Mouse (Mus musculus): ENCODE results near the gene Glyr1. TPM values are rescaled to one million over a fixed set of nuclear protein-coding genes. Genes with fewer than 3 reads are reported as not detected.

Glyr1 gene
- polyA plus RNA-seq, 1 experiment from 2014 or later, result 204 TPM

DNA sequence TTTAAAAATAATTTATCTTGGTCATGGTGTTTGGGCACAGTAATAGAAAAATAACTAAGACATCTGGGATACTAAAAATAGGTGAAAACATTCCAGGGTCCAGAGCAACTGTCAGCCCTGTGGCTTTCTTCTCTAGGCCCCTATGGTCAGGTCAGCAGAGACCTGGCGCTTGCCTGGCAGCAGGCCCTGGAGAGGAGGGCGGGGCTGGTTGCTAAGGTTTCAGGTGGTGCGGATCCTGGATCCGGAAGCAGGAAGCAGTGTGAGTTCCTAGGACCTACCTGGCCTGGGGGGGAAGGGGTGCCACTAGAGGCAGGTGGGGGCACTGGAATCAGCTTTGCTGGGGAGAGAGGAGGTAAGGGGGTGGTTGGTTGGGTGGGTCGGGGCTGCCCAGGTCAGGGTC lies 42.6 kb downstream of the Glyr1 start, which contains the start of gene Smim22:
TSS of gene Smim22 (plus strand) at position 222 of the 400 bp plus-strand sequence.
- no peak for DNase-seq (ENCODE audit: low spot score)
- Histone ChIP-seq H3K9me3 (replicated peaks) (no peaks in the 10 kb centered on the region), H3K27ac (peak within 1 kb of the TSS; percentile 46; the same call in 1 of the 2 replicates), H3K4me1 (peaks cover 15% of the 10 kb centered on the region), H3K27me3 (ENCODE audit: low read depth, poor library complexity, severe bottlenecking) (no peaks in the 10 kb centered on the region), H3K4me3 (no peak within 1 kb of the TSS), H3K36me3 (peaks cover 18% of the 10 kb centered on the region)
- 39% methylated on average over 5 of the region's 5 CpGs for WGBS

DNA sequence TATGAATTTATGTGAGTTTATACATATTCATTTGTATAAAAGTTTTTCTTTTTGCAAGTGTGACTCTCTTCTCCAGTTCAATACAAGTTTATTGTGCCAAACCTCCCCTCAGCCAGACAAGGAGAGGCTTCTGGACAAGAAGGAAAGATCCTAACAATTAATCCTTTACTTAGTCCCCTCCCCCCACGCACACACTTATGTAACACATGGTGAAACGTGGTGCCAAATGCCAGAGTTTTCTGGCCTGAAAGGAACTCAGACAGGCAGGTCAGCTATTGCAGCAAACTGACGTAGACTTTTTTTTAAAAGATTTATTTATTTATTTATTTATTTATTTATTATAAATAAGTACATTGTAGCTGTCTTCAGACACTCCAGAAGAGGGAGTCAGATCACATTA lies 49.1 kb downstream of the Glyr1 start:
- no peak overlapping the region for H3K4me3 ChIP-seq
- H3K9me3 ChIP-seq (replicated peaks), result no peaks in the 10 kb centered on the region
- peaks cover 6% of the 10 kb centered on the region for H3K4me1 ChIP-seq
- no peaks in the 10 kb centered on the region for H3K36me3 ChIP-seq
- WGBS, result 79% methylated on average over 3 of the region's 3 CpGs
- DNase-seq (ENCODE audit: low spot score), result no peak
- H3K27ac ChIP-seq, result no peak overlapping the region
- no peaks in the 10 kb centered on the region for H3K27me3 ChIP-seq (ENCODE audit: low read depth, poor library complexity, severe bottlenecking)

DNA sequence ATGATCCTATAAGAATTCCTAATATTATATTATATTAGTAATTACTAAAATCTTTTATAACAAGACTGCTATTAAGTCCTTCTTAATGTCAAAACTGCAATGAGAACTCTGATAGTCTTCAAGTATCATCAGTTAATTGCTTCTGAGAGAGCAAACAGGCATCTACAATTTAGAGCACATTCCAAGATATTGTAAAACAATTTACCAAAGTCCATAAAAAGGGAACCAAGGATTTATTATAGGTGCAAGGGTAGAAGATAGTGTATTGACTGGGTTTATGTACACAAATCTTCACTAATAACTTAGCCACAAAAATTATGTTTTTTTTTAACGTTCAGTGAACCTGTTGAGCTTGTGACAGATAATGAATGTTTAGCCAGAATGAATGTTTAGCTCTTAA lies 50.7 kb downstream of the Glyr1 start:
- WGBS, result 77% methylated on average over 1 of the region's 1 CpGs
- no peak for DNase-seq (ENCODE audit: low spot score)
- no peak overlapping the region for H3K4me3 ChIP-seq
- no peaks in the 10 kb centered on the region for H3K27me3 ChIP-seq (ENCODE audit: low read depth, poor library complexity, severe bottlenecking)
- H3K4me1 ChIP-seq, result peaks cover 6% of the 10 kb centered on the region
- H3K36me3 ChIP-seq, result no peaks in the 10 kb centered on the region
- H3K9me3 ChIP-seq (replicated peaks), result no peaks in the 10 kb centered on the region
- H3K27ac ChIP-seq, result no peak overlapping the region

DNA sequence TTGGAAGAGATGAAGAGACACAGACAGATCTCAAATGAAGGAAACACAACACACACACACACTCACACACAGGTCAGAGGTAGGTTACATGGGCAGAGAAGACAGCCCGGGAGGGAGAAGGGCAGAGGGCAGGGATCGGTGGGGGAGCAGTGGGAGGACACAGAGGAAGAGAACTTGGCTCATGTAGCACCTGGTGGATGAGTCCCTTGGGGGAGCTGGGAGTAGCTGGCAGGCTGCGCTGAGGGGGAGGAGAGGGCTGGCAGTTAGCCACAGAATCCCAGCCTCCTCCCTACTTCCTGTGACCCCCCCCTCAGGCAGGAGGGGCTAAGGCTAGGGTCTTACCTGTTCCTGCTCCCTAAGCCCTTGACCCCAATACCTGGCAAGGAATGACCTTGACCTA lies 52.1 kb downstream of the Glyr1 start, which contains the start of gene Sept12:
TSS of gene Sept12 (minus strand) at position 300 of the 400 bp plus-strand sequence.
- 57% methylated on average over 3 of the region's 3 CpGs for WGBS
- no peak for DNase-seq (ENCODE audit: low spot score)
- Histone ChIP-seq H3K27me3 (ENCODE audit: low read depth, poor library complexity, severe bottlenecking) (no peaks in the 10 kb centered on the region), H3K27ac (no peak within 1 kb of the TSS), H3K4me3 (no peak within 1 kb of the TSS), H3K36me3 (no peaks in the 10 kb centered on the region), H3K9me3 (replicated peaks) (no peaks in the 10 kb centered on the region), H3K4me1 (peaks cover 6% of the 10 kb centered on the region)

DNA sequence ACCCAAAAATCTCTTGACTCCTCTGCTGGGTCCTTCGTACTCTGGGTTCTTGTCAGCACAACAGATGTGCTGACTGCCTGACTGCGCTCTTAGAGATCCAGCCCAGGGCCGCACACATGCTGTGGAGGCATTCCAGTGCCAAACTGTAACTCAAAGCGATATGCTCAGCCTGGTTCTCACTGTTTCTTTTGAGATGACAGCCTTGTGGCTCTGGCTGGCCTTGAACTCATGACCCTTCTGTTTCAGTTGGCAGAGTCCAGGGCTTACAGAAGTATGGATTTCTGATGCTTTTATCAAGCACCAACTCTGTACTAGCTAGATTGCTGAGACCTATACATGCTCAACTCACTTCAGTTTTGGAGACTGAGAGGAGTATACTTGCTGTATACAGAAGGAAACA lies 56.4 kb downstream of the Glyr1 start:
- WGBS, result 87% methylated on average over 4 of the region's 4 CpGs

DNA sequence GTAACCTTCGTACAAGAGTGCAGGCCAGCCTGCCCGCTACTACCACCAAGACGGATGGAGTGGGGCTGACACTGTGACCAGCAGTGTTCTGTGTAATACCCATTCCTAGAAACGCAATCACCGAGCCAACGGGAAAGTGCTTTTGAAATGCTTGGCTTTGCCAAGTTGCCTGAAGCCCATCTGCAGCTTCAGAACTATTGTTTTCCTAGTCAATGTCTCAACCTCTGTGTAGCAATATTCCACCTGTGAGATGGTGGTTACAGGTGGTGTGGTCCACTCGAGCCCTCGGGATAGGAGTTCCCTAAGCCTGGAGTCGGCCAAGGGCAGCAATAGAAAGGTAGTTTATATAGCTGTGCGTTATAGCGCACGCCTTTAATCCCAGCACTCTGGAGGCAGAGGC lies 64.9 kb downstream of the Glyr1 start:
- no peak for DNase-seq (ENCODE audit: low spot score)
- no peaks in the 10 kb centered on the region for H3K36me3 ChIP-seq
- no peak overlapping the region for H3K27ac ChIP-seq
- H3K27me3 ChIP-seq (ENCODE audit: low read depth, poor library complexity, severe bottlenecking), result no peaks in the 10 kb centered on the region
- no peak overlapping the region for H3K4me3 ChIP-seq
- H3K4me1 ChIP-seq, result no peaks in the 10 kb centered on the region
- WGBS, result 94% methylated on average over 12 of the region's 12 CpGs
- H3K9me3 ChIP-seq (replicated peaks), result no peaks in the 10 kb centered on the region

More for the DNA sequence above, 56.4 kb downstream of the Glyr1 start:
- no peaks in the 10 kb centered on the region for H3K36me3 ChIP-seq
- no peak overlapping the region for H3K4me3 ChIP-seq
- peaks cover 6% of the 10 kb centered on the region for H3K4me1 ChIP-seq
- no peak overlapping the region for H3K27ac ChIP-seq
- no peak for DNase-seq (ENCODE audit: low spot score)
- no peaks in the 10 kb centered on the region for H3K9me3 ChIP-seq (replicated peaks)
- H3K27me3 ChIP-seq (ENCODE audit: low read depth, poor library complexity, severe bottlenecking), result no peaks in the 10 kb centered on the region

DNA sequence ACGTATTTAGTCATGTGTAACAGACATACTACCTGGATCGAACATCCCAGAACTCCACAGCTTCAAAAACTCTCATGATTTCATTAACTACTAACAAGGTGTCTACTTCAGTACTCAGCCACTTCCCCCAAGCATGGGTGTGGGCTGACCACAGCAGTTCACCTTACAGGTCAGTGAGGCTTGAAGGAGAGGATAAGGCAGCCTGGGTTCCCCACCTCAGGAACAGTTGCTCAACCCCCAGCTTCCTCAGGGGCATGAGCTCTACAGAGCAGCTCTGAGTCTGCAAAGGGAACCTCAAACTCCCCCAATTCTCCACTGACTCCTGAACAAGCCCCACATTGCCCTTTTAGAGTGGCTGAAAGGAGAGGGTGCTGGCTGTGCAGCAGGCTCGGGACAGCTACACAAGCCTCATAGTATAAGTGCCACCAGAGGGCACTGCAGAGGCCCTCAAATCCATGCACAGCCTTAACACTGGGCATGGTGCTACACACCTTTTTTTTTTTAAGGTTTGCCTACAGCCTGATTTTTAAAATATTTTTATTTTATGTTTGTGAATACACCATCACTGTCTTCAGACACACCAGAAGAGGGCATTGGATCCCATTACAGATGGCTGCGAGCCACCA lies 69.8 kb downstream of the Glyr1 start:
- H3K27ac ChIP-seq, result no peak overlapping the region
- H3K4me3 ChIP-seq, result no peak overlapping the region
- no peak for DNase-seq (ENCODE audit: low spot score)
- 72% methylated on average over 4 of the region's 4 CpGs for WGBS
- no peaks in the 10 kb centered on the region for H3K27me3 ChIP-seq (ENCODE audit: low read depth, poor library complexity, severe bottlenecking)
- H3K4me1 ChIP-seq, result no peaks in the 10 kb centered on the region
- H3K9me3 ChIP-seq (replicated peaks), result no peaks in the 10 kb centered on the region
- no peaks in the 10 kb centered on the region for H3K36me3 ChIP-seq

DNA sequence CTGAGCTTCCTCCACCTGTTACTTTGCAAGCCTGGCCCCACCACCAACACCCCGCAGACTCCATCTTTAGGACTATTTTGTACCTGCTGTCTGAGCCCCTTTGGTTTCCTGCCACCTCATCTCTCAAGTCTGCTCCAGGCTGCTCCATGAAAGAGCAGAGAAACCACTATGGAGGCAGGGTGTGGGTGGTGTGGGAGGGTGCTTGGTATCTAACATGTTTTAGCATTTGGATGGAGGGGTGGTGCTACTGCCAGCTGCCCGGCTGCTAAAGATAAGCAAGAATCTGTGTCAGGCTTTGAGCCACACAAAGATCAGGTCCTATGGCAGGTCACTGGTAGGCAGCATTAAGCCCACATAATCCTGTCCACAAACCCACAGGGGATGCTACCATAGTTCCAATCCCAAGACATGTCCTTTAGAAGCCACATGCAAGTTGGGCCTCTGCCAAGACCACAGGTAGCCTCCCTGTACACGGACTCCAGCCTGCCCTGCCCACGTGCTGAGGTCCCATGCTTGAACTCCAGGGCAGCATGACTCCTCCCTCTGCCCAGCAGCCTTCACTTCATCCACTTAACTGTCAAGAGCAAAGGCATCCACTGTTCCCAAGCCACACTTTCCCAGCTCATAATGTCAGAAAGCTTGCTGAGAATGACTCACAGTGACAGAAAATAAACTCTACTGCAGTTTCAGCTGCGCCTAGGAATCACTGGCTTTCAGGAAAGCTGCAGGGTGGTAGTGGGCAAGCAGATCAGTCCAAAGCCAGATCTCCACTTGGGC lies 71.2 kb downstream of the Glyr1 start:
- Histone ChIP-seq H3K4me3 (no peak overlapping the region), H3K27ac (no peak overlapping the region), H3K9me3 (replicated peaks) (no peaks in the 10 kb centered on the region), H3K4me1 (no peaks in the 10 kb centered on the region), H3K36me3 (no peaks in the 10 kb centered on the region), H3K27me3 (ENCODE audit: low read depth, poor library complexity, severe bottlenecking) (no peaks in the 10 kb centered on the region)
- 81% methylated on average over 5 of the region's 5 CpGs for WGBS
- no peak for DNase-seq (ENCODE audit: low spot score)

DNA sequence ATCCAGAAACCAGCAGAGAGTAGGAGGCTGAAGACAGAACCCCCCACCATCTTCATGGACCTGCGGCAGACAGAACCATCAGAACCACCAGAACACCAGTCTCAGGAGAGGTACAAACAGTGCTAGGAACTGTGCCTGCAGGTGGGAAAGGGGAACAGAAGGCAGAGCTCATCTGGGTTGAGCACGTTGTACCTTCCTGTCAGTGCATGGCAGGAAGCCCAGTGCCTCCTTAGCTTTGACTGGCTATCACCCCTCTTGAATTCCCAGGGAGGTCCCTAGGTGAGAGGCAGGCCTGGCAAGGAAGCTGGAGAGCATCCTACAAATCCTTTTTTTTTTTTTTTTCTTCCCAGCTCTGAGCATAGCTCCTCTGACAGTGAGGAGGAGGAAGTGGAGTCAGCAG lies 73.5 kb downstream of the Glyr1 start:
- no peak for DNase-seq (ENCODE audit: low spot score)
- no peaks in the 10 kb centered on the region for H3K4me1 ChIP-seq
- H3K27me3 ChIP-seq (ENCODE audit: low read depth, poor library complexity, severe bottlenecking), result no peaks in the 10 kb centered on the region
- no peaks in the 10 kb centered on the region for H3K9me3 ChIP-seq (replicated peaks)
- H3K36me3 ChIP-seq, result no peaks in the 10 kb centered on the region
- no peak overlapping the region for H3K4me3 ChIP-seq
- no peak overlapping the region for H3K27ac ChIP-seq
- 78% methylated on average over 2 of the region's 2 CpGs for WGBS

DNA sequence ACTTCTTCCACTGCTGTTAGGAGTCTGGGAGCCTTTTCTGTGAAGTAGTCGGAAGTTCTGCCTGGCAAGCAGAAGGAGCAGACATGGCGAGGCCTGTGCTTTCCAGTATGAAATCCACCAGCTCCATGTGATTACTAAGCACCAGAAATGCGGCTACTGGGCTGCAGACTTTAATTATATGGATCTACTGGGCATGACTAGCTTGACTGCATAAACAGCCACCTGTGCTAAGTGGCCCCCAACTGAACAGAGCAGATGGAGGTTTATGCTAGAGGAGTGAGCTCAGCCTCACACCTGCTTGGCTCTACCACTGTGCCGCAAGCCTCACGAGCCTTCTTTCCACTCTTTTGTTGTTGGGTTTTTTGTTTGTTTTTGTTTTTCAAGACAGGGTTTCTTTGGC lies 75.1 kb downstream of the Glyr1 start:
- WGBS, result 80% methylated on average over 5 of the region's 5 CpGs
- no peak for DNase-seq (ENCODE audit: low spot score)
- Histone ChIP-seq H3K4me1 (no peaks in the 10 kb centered on the region), H3K27me3 (ENCODE audit: low read depth, poor library complexity, severe bottlenecking) (no peaks in the 10 kb centered on the region), H3K36me3 (no peaks in the 10 kb centered on the region), H3K9me3 (replicated peaks) (no peaks in the 10 kb centered on the region), H3K4me3 (no peak overlapping the region), H3K27ac (no peak overlapping the region)

DNA sequence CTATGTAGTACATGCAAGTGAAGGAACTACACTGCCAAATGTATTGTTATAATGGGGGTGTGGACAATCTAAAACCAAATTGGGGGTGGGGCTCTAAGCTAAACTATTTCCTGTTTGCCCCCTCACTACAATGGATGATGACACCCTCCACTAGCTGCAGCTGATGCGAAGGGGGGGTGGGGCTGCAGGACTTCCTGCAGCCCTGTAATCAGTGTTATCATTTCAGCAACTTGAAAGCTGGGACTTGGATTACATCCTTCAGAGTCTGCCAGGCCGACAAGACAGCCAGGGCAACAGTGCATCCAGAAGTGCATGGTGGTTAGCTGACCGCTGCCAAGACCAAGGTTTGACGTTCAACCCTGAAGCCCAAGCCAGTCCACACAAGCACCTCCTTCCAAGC lies 78.0 kb downstream of the Glyr1 start:
- Histone ChIP-seq H3K27ac (no peak overlapping the region), H3K36me3 (no peaks in the 10 kb centered on the region), H3K4me1 (no peaks in the 10 kb centered on the region), H3K27me3 (ENCODE audit: low read depth, poor library complexity, severe bottlenecking) (no peaks in the 10 kb centered on the region), H3K9me3 (replicated peaks) (no peaks in the 10 kb centered on the region), H3K4me3 (no peak overlapping the region)
- WGBS, result 71% methylated on average over 4 of the region's 4 CpGs
- no peak for DNase-seq (ENCODE audit: low spot score)

DNA sequence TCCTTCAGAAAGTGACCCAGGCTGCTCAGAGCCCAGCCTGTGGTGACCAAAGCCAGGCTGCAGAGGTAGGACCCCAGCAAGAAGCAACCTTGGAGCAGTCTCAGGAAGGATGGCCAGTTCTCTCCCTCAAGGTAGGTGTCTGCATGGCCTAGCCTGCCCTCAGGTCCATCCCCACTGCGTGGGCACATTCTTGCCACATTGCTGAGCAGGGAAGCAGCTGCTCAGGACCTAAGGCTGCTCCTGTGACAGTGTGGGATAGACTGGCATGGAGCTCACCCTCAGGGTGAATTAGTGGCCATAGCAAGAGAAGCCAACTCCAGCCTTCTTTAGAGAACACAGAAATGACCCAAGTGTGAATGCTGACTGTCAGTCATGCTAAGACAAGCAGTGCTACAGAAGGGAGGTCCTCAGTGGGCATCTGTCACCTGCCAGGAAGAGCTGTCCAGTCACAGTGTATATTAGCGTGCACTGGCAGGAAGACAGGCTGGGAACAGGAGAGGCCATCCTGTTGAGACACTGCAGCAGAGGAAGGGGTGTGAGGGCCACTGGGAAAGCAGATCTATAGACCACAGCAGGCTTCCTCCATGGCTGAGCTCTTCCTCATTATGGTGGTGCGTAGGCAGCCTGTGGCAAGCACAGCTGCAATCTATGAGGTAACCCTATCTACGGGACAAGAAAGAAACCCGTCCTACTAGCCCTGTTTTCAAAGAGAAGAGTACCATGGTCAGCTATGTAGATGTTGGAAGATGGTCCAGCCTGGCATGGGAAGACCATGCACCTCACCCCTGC lies 80.4 kb downstream of the Glyr1 start:
- Histone ChIP-seq H3K27ac (no peak overlapping the region), H3K4me3 (no peak overlapping the region), H3K4me1 (peaks cover 9% of the 10 kb centered on the region; the same call in 1 of the 2 replicates), H3K9me3 (replicated peaks) (no peaks in the 10 kb centered on the region), H3K27me3 (ENCODE audit: low read depth, poor library complexity, severe bottlenecking) (no peaks in the 10 kb centered on the region), H3K36me3 (no peaks in the 10 kb centered on the region)
- no peak for DNase-seq (ENCODE audit: low spot score)
- 82% methylated on average over 5 of the region's 5 CpGs for WGBS

DNA sequence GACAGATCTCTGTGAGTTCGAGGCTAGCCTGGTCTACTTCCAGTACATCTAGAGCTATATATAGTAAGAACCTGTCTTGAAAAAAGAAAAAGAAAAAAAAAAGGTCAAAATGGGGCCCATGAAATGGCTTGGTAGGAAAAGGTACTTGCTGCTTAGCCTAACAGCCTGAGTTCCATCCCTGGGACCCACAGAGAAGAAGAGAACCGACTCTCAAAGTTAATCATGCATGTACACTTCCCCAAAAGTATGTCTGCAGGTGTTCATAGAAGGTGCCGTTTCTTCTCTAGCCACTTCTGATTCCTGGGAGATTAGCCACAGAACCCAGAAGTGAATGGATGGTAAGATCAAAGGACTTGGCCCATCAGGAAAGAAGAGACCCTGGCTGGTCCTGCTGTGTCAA lies 81.2 kb downstream of the Glyr1 start:
- H3K27ac ChIP-seq, result no peak overlapping the region
- no peak overlapping the region for H3K4me3 ChIP-seq
- no peaks in the 10 kb centered on the region for H3K27me3 ChIP-seq (ENCODE audit: low read depth, poor library complexity, severe bottlenecking)
- no peaks in the 10 kb centered on the region for H3K9me3 ChIP-seq (replicated peaks)
- no peak for DNase-seq (ENCODE audit: low spot score)
- 88% methylated on average over 3 of the region's 3 CpGs for WGBS
- peaks cover 10% of the 10 kb centered on the region for H3K4me1 ChIP-seq
- no peaks in the 10 kb centered on the region for H3K36me3 ChIP-seq

Measured in limb, embryonic 10.5 days (tissue).